Mouse (Mus musculus) spleen, adult 2 months (tissue): ENCODE measurements around the gene Nampt.

Experiments used
- CTCF ChIP-seq: fragments of 200-500 bp; IDR thresholded peaks from 2 replicates; pipeline ENCODE4 v1.5.1; 2011; ENCODE audit warnings: mild to moderate bottlenecking, inconsistent platforms; ENCODE audit not compliant: insufficient read depth, insufficient read length, insufficient replicate concordance; ENCODE audit errors: extremely low read depth
- POLR2A ChIP-seq: fragments of 200-500 bp; IDR thresholded peaks from 2 replicates; pipeline ENCODE4 v1.6.1; 2011; ENCODE audit warnings: low read depth, low read length, inconsistent platforms

DNA sequence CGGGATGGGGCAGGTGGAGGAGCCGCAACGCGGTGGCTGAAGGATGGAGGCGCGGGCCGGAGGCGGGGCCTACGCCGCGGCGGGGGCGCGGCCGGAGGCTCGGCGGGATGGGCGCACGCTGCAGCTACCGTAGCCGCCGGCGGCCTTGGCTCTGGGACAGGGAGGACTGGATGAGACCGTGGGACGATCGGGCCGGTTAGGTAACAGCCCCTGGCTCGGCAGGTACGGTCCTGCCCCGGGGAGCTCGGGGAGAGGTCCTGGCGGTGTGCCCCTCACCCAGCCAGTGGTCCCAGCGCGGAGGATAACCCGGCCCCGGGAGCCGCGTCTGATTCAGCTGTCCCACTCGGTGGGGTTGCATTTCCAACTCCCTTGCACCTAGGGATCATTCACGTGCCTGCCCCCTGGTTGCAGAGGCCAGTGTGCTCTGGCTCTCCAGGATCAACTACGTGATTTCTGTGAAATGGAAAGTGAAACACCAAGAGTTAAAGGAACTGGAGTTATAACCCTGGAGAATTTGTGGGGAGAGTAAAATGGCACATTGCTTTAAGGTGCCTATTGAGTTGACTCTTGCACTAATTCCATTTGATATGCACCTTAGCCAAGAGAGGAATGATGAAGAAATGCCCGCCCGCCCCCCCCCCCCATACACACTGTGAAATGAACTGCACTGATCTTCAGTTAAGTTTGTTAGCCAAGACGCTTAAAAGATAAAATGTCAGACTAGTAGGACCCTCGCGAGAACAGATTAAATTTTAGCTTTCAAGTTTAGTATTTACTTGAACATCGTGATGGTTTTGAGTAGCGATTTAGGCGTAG lies 1.6 kb downstream of the Nampt start:
- no peak for TF ChIP-seq POLR2A
- no peak for TF ChIP-seq CTCF
